Mouse (Mus musculus): Measurements from ENCODE around the gene 4930442H23Rik. TPM values are rescaled to one million over a fixed set of nuclear protein-coding genes. Genes with fewer than 3 reads are reported as not detected.

4930442H23Rik gene
- polyA plus RNA-seq, 1 experiment from 2014 or later = not detected

DNA sequence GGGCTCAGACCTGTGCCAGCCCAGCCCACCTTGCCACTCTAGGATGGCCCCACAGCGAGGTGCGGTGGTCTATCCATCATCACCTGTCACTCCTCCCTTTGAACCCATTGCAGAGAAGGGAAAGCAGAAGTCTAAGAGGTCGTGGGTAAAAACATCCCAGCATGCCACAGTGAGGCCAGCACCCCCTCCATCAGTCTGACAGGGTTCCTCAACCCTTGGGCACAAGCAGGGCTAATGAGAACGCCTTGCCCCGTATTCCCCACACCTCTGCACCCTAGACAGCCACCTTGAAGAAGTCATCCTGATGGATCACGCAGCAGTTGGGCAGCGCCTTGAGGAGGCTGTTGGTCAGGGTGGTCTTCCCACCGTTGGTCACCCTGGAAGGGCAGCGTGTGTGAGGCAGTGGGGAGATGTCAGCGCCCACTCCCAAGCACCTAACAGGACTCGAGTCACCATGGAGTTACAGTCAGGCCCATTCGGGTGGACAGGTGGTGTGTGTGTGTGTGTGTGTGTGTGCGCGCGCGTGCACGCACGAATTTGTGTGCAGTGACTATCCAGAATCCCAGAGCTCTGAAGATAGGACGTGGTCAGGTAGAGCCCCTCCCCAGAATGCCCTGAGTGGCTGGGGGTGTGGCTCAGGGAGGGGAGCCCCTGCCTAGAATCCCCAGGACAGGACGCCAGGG, 17.1 kb upstream of the 4930442H23Rik start:
- Histone ChIP-seq H3K27me3 (replicated peaks; ENCODE audit: control insufficient read depth, insufficient read depth, low read length) (peaks cover 7% of the 10 kb centered on the region), H3K4me2 (ENCODE audit: low read depth, low read length) (no peak overlapping the region), H3K9ac (ENCODE audit: low read depth, low read length) (no peak overlapping the region), H3K9me3 (ENCODE audit: control insufficient read depth, low read length) (no peaks in the 10 kb centered on the region), H3K36me3 (ENCODE audit: control insufficient read depth, insufficient read depth, low read length) (no peaks in the 10 kb centered on the region), H3K27ac (replicated peaks; ENCODE audit: low read depth, low read length) (no peak overlapping the region), H3K4me1 (ENCODE audit: control insufficient read depth, insufficient read depth, low read length) (no peaks in the 10 kb centered on the region), H3K4me3 (ENCODE audit: low read depth, low read length) (no peak overlapping the region)
- no peak for DNase-seq (ENCODE audit: low spot score)
- WGBS = 79% methylated on average over 19 of the region's 20 CpGs
- ATAC-seq (ENCODE audit: low read depth) = no peak

DNA sequence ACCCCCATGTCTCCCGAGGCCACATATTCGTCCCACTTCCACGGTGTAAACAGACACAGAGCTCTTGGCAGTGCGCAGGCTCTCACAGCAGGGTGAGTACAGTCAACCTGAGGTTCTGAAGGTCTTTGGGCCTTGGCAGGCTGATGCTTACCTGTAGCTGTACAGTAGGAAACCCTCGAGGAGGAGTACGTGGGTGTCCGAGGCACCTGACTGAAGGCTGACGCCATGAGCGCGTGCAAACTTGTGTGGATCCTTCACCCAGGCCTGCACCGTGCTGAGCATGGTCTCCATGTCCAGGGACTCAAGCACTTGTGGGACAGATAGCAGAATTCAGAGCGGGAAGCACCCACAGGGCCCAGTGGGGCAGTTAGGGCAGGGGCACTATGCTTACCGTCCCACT, 16.5 kb upstream of the 4930442H23Rik start:
- Histone ChIP-seq H3K27me3 (replicated peaks; ENCODE audit: control insufficient read depth, insufficient read depth, low read length) (peaks cover 13% of the 10 kb centered on the region), H3K36me3 (ENCODE audit: control insufficient read depth, insufficient read depth, low read length) (no peaks in the 10 kb centered on the region), H3K27ac (replicated peaks; ENCODE audit: low read depth, low read length) (no peak overlapping the region), H3K9ac (ENCODE audit: low read depth, low read length) (no peak overlapping the region), H3K4me3 (ENCODE audit: low read depth, low read length) (no peak overlapping the region), H3K9me3 (ENCODE audit: control insufficient read depth, low read length) (no peaks in the 10 kb centered on the region), H3K4me1 (ENCODE audit: control insufficient read depth, insufficient read depth, low read length) (no peaks in the 10 kb centered on the region), H3K4me2 (ENCODE audit: low read depth, low read length) (no peak overlapping the region)
- no peak for ATAC-seq (ENCODE audit: low read depth)
- WGBS = 78% methylated on average over 12 of the region's 13 CpGs
- DNase-seq (ENCODE audit: low spot score) = no peak

GRCm38 (mm10) chr10:81198990-81199389, 15.3 kb upstream of the 4930442H23Rik start:
- H3K9me3 ChIP-seq (ENCODE audit: control insufficient read depth, low read length) = no peaks in the 10 kb centered on the region
- H3K27me3 ChIP-seq (replicated peaks; ENCODE audit: control insufficient read depth, insufficient read depth, low read length) = peaks cover 23% of the 10 kb centered on the region
- no peaks in the 10 kb centered on the region for H3K36me3 ChIP-seq (ENCODE audit: control insufficient read depth, insufficient read depth, low read length)
- ATAC-seq (ENCODE audit: low read depth) (no peak), DNase-seq (ENCODE audit: low spot score) (no peak)
- 88% methylated on average over 6 of the region's 6 CpGs for WGBS
- no peaks in the 10 kb centered on the region; the same call in 1 of the 2 replicates for H3K4me1 ChIP-seq (ENCODE audit: control insufficient read depth, insufficient read depth, low read length)
- no peak overlapping the region for H3K9ac ChIP-seq (ENCODE audit: low read depth, low read length)
- H3K4me2 ChIP-seq (ENCODE audit: low read depth, low read length) = no peak overlapping the region
- no peak overlapping the region for H3K27ac ChIP-seq (replicated peaks; ENCODE audit: low read depth, low read length)
- no peak overlapping the region for H3K4me3 ChIP-seq (ENCODE audit: low read depth, low read length)

GRCm38 (mm10) chr10:81198230-81198629, 14.6 kb upstream of the 4930442H23Rik start:
- H3K36me3 ChIP-seq (ENCODE audit: control insufficient read depth, insufficient read depth, low read length) = no peaks in the 10 kb centered on the region
- H3K27ac ChIP-seq (replicated peaks; ENCODE audit: low read depth, low read length) = no peak overlapping the region
- peaks cover 31% of the 10 kb centered on the region for H3K27me3 ChIP-seq (replicated peaks; ENCODE audit: control insufficient read depth, insufficient read depth, low read length)
- DNase-seq (ENCODE audit: low spot score) (peak; percentile 71), ATAC-seq (ENCODE audit: low read depth) (no peak)
- H3K4me1 ChIP-seq (ENCODE audit: control insufficient read depth, insufficient read depth, low read length) = peaks cover under 1% of the 10 kb centered on the region; the same call in 1 of the 2 replicates
- 1% methylated on average over 9 of the region's 9 CpGs for WGBS
- H3K4me2 ChIP-seq (ENCODE audit: low read depth, low read length) = no peak overlapping the region
- H3K9ac ChIP-seq (ENCODE audit: low read depth, low read length) = no peak overlapping the region
- no peaks in the 10 kb centered on the region for H3K9me3 ChIP-seq (ENCODE audit: control insufficient read depth, low read length)
- no peak overlapping the region for H3K4me3 ChIP-seq (ENCODE audit: low read depth, low read length)

DNA sequence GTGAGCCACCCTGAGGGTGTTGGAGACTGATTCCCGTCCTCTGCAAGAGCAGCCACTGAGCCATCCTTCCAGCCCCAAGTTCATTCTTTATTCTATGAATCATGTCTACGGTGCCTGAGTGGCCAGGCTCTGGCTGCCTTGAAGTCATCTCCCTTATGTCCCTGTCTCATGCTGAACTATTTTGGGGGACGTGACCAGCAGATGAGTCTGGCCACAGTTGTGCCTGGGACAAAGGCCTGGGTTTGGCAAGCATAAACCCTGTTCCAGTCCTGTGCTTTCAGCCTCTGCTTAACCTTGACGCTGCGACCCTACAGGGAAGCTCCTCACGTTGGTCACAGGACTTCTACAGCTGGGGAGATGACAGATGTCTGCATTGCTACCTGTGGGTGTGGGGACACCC, 13.7 kb upstream of the 4930442H23Rik start:
- WGBS = 48% methylated on average over 6 of the region's 6 CpGs
- no peak overlapping the region for H3K27ac ChIP-seq (replicated peaks; ENCODE audit: low read depth, low read length)
- H3K9ac ChIP-seq (ENCODE audit: low read depth, low read length) = no peak overlapping the region
- no peaks in the 10 kb centered on the region for H3K9me3 ChIP-seq (ENCODE audit: control insufficient read depth, low read length)
- H3K4me3 ChIP-seq (ENCODE audit: low read depth, low read length) = no peak overlapping the region
- H3K36me3 ChIP-seq (ENCODE audit: control insufficient read depth, insufficient read depth, low read length) = no peaks in the 10 kb centered on the region
- ATAC-seq (ENCODE audit: low read depth) = no peak
- no peak overlapping the region for H3K4me2 ChIP-seq (ENCODE audit: low read depth, low read length)
- H3K4me1 ChIP-seq (ENCODE audit: control insufficient read depth, insufficient read depth, low read length) = peaks cover 6% of the 10 kb centered on the region; the same call in 1 of the 2 replicates
- H3K27me3 ChIP-seq (replicated peaks; ENCODE audit: control insufficient read depth, insufficient read depth, low read length) = peaks cover 32% of the 10 kb centered on the region
- DNase-seq (ENCODE audit: low spot score) = no peak

DNA sequence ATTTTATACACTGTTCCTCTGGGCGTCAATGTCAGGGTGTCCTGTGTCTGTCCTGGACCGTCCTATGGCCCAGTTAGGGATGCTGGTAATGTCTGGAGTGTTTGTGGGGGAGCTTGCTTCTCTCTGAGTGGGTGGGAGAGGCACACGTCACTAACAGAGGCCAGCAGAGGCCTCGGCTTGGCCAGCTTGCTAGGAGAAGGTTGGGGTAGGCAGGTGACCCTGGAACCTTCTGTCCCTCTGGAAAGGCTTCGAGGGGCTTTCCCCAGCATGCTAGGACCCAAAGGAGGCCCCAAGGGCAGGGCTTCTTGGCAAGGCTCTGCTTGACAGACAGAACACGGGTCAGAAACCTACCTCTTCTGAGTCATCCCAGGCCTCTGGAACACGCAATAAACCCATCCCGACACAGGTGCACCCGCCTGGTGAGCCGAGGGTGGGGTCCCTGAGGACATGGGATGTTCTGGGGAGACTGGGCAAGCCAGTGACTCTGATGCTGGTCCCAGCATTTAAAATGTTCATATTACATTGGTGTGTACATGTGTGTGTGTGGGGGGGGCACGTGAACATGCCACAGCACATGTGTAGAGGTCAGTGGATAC, 12.9 kb upstream of the 4930442H23Rik start:
- Histone ChIP-seq H3K36me3 (ENCODE audit: control insufficient read depth, insufficient read depth, low read length) (no peaks in the 10 kb centered on the region), H3K9ac (ENCODE audit: low read depth, low read length) (no peak overlapping the region), H3K27ac (replicated peaks; ENCODE audit: low read depth, low read length) (no peak overlapping the region), H3K9me3 (ENCODE audit: control insufficient read depth, low read length) (no peaks in the 10 kb centered on the region), H3K4me3 (ENCODE audit: low read depth, low read length) (no peak overlapping the region), H3K4me2 (ENCODE audit: low read depth, low read length) (no peak overlapping the region), H3K4me1 (ENCODE audit: control insufficient read depth, insufficient read depth, low read length) (peaks cover 11% of the 10 kb centered on the region; the same call in 1 of the 2 replicates), H3K27me3 (replicated peaks; ENCODE audit: control insufficient read depth, insufficient read depth, low read length) (peaks cover 32% of the 10 kb centered on the region)
- WGBS = 67% methylated on average over 11 of the region's 11 CpGs
- no peak for DNase-seq (ENCODE audit: low spot score)
- no peak for ATAC-seq (ENCODE audit: low read depth)

DNA sequence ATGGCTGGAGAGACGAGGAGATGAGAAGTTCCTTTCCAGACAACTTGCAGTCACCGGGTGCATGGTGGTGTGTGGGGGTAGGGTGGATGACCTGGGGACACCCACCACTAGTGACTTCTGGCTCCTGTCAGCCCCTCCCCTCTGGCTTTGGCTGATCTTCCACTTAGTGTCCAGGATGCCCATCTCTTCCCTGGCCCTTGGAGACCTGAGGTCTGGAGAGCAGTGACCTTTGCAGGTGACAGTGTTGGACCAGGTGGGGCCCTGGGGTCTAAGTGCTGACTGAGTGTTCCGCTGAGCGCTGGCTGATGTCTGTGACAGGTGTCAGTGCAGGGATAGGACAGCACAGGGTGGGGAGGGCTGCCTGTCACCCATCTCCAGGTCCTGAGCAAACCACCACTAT, 11.7 kb upstream of the 4930442H23Rik start:
- Histone ChIP-seq H3K9me3 (ENCODE audit: control insufficient read depth, low read length) (no peaks in the 10 kb centered on the region), H3K4me3 (ENCODE audit: low read depth, low read length) (no peak overlapping the region), H3K27ac (replicated peaks; ENCODE audit: low read depth, low read length) (no peak overlapping the region), H3K9ac (ENCODE audit: low read depth, low read length) (no peak overlapping the region), H3K27me3 (replicated peaks; ENCODE audit: control insufficient read depth, insufficient read depth, low read length) (peaks cover 32% of the 10 kb centered on the region), H3K4me2 (ENCODE audit: low read depth, low read length) (no peak overlapping the region), H3K4me1 (ENCODE audit: control insufficient read depth, insufficient read depth, low read length) (peaks cover 11% of the 10 kb centered on the region; the same call in 1 of the 2 replicates), H3K36me3 (ENCODE audit: control insufficient read depth, insufficient read depth, low read length) (peaks cover 9% of the 10 kb centered on the region)
- 53% methylated on average over 4 of the region's 4 CpGs for WGBS
- ATAC-seq (ENCODE audit: low read depth) (no peak), DNase-seq (ENCODE audit: low spot score) (no peak)

DNA sequence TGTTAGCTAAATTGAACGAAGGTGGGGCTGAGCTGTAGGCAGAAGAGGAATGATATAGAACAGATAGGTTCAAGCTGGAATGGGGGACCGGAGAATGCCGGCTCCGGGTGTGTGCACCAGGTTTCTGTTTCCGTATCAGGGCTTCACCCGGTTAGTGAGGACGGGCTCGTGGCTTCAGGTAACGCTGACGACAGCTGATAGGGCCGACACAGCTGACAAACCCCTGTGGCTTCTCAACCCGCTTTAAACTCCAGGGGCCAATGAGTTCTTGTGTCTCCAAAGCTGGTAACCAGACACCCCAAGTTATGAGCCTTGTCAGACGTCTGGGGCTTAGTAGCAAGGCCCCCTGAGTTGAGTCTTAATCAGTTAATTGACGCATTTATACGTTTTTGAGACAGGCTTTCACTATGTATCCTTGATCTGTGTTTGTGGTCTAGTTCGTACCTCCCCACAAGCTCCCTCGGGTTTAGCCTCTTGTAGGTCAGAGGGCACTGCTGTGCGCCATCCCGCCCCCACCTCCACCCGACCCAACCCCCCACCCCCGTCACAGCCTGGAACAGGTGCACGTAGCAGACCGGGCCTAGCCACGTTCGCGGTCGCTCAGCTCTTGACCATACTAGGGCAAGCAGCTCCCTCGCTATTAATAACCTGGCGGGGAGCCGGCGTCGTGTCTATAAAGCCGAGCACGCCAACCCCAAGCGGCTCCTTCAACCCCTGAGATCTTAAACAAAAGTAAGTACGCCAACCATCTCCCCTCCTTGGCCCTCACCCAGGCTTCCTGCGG, 10.5 kb upstream of the 4930442H23Rik start:
- no peak overlapping the region; the same call in 1 of the 2 replicates for H3K9ac ChIP-seq (ENCODE audit: low read depth, low read length)

More for the DNA sequence above, 10.5 kb upstream of the 4930442H23Rik start:
- H3K27ac ChIP-seq (replicated peaks; ENCODE audit: low read depth, low read length) = no peak overlapping the region
- H3K9me3 ChIP-seq (ENCODE audit: control insufficient read depth, low read length) = no peaks in the 10 kb centered on the region
- peaks cover 16% of the 10 kb centered on the region for H3K36me3 ChIP-seq (ENCODE audit: control insufficient read depth, insufficient read depth, low read length)
- DNase-seq (ENCODE audit: low spot score) (peak; percentile 59), ATAC-seq (ENCODE audit: low read depth) (no peak)
- H3K4me2 ChIP-seq (ENCODE audit: low read depth, low read length) = 0 out of 2 replicates have a peak overlapping the region, but pooled peaks have one; percentile 17
- no peak overlapping the region for H3K4me3 ChIP-seq (ENCODE audit: low read depth, low read length)
- 14% methylated on average over 37 of the region's 37 CpGs for WGBS
- peaks cover 11% of the 10 kb centered on the region; the same call in 1 of the 2 replicates for H3K4me1 ChIP-seq (ENCODE audit: control insufficient read depth, insufficient read depth, low read length)
- peaks cover 32% of the 10 kb centered on the region for H3K27me3 ChIP-seq (replicated peaks; ENCODE audit: control insufficient read depth, insufficient read depth, low read length)

All from embryonic facial prominence, embryonic 14.5 days (tissue).